Mouse (Mus musculus) kidney, postnatal 14 days (tissue): Measurements from ENCODE around the gene Olfr124.

ENCODE experiments used
- DNase-seq: peaks from one replicate; pipeline ENCODE4 v3.0.0; 2022; ENCODE audit warnings: mixed read lengths

Olfr124 gene

DNA sequence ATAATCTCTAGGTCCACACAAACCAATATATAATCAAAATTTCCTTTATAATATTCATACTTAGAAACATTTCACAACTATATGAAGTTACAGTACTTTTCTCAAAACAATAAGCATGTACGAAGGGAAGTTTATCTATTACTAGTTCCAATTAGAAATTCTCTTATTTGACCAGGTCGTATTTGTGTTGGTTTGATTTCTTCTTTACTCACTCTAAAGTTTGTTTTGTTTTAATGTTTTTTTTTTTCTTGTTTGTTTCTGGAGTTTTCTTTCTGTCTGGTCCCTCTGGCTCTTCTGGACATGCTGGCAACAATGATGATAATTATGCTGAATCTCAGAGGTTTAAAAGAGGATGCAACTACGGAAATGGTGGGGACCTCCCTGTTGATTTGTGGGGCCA, at the start of gene Olfr124:
TSS of gene Olfr124 (plus strand) at position 301 of the 400 bp plus-strand sequence.
- DNase-seq, result no peak

DNA sequence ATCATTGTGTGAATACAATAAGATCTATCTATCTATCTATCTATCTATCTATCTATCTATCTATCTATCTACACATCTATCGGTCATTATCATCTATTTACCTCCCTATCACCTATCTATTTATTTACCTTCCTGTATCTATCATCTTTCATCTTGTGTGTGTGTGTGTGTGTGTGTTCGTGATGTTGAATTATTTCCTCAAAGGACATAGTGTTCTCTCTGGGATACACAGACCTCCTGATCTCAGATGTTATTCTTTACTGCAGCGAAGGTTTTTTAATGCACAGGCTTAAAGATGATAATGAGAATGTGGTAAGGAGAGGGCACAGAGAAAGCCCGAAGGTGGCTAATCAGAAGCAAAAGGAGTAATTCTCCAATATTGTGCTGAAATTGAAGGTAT, 31.4 kb upstream of the Olfr124 start, which contains the start of gene Olfr122:
TSS of gene Olfr122 (plus strand) at position 301 of the 400 bp plus-strand sequence.
- DNase-seq, result no peak

DNA sequence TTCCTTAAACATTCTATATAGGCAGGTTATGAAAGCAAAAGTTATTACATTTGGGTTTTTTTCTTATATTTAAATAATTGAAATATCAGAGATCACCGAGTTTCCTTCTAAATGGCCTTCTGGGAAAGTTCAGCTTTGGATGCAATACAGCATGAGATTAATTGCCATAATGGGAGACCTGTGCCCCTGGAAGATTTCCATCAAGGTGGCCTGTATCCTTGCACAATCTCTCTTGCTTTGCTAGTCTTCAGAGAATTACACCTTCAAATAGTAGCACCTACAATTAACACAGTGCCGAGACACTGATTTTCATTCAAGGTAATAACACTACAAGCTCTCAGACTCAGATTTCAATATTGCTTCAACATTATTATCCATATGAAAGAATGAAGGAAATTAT, 6.5 kb upstream of the Olfr124 start, which contains the start of gene Olfr123:
TSS of gene Olfr123 (plus strand) at position 301 of the 400 bp plus-strand sequence.
- DNase-seq, result no peak

DNA sequence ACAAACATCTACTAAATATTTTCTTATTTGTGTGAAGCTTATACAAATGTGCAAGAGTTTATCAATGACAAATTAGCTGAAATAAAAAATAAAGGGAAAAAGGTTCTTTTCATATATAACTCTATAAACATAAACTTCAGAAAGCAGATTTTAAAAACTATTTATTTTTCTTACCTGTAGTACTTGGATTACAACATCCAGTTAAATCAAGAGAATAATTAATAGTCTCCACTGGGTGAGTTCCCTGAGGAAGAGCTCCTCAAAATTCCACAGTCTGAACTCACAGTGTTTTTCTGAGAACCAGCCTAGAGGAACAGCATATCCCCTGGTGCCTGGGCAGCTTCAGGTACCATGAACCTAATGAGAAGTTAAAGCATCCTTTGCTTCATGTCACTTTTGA, 33.0 kb downstream of the Olfr124 start, which contains the start of gene Olfr125:
TSS of gene Olfr125 (plus strand) at position 301 of the 400 bp plus-strand sequence.
- no peak for DNase-seq

DNA sequence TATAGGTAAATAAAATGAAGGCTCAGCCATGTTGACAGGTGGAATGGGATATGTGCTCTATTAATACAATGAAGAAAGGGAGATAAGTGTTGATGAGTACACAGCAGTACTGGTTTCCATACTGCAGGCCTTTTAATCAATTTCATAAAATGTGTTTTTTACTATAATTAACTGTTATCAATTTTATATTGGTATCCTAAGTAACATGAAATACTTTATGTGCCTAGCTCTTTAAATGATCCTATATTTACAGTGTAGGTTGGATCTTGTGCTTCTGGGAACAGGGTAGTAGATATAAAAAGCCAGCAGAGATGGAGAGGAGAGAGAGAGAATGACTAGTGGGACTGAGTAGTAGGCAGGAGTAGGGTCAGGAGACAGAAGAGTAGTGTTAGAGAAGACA, 47.5 kb downstream of the Olfr124 start, which contains the start of gene Olfr126:
TSS of gene Olfr126 (plus strand) at position 301 of the 400 bp plus-strand sequence.
- no peak for DNase-seq
